Mouse (Mus musculus): ENCODE measurements at regions not wholly inside any gene's neighbourhood (a gene's known extent, or its start where the extent isn't known, plus 50 kb on each side); places are given as distances from the start of the nearest gene placed in this dataset.
A peak's percentile ranks its signal among the peaks of the same experiment; 100 is the strongest.

DNA sequence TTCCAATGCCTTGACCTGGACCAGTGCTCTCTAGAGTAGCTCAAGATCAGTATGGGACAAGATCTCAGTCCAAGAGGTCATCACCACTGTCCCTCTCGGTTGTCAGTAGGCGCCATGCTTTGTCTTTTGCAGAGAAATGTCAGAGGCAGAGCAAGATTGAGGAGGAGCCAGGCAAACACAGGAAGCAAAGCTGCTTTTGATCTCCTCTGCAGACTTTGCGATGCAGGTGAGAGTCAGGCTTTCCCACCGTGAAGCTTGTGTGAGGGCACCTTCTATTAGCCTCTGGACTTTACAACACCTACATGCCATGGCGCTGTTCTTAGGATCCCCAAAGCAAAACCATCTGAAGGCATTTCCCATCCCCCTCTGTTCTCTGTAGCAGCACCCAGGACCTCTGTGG, 68.0 kb upstream of the Ppm1b start:
- DNase-seq (ENCODE audit: low spot score in 2 of 2) = no peak

DNA sequence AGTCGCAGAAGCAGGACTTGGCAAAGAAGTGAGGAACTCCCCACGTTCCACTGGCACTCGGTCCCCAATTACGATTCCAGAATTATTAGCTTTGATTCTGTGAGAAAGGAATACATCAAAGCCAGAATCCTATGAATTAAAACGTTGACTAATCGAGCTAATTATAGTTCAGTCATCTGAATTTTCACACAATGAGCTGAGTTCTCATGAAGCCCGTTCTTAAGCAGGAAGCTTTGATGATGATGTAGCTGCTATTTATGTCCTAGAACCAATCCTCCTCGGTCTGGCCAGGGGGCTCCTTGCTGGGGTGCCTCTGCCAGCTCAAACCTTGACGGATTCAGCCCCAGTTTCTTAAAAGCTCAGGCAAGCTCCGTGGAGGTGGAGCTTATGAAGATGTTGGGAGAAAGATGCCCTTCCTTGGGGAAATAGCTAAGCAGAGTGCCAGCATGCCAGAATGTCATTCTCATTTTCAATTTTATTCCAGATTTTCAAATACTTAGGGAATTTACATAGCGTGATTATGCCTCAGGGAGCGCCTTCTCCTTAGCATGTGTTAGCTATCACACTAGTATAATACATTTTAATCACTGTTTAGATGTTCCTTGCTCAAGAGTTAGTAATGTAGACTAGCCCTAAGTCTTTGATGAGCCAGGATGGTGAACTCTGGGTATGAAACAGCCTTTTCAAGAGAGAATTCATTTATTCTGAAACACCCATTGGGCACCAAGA, 65.5 kb upstream of the Ppm1b start:
- DNase-seq (ENCODE audit: low spot score in 2 of 2) = no peak

DNA sequence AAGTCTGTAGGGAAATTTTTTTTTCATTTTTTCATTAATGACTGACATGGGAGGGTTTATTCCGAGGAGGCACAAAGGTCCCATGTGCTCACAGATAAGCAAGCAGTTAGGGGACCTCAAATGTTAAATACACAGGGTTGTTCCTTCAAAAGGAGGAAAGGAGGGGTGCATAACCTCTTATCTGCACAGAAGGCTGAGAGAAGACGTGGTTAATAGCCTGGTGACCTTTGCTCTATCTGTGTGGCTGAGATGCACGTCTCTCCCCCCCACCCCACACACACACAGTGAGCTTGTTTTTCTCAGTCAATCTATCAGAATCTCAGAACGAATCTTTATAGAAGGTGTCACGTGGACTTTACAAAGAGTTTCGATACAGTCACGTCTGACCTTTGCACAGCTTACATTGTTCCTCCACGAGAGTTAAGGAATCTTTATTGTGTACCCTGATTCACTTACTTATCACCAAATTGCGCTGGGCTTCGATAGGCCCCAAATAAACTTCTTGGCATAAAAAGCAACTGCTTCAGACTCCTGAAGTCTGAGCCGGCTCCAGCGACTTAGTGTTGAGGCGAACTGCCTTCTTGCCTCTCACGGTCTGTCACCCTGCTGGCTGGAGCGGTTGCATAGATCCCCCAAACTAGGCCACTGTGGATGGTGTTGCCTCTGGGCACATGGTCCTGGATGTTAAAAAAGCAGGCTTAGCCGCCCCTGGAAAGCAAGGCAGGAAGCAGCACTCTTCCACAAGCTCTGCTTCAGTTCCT, 63.1 kb upstream of the Ppm1b start:
- DNase-seq (ENCODE audit: low spot score in 2 of 2) = no peak

DNA sequence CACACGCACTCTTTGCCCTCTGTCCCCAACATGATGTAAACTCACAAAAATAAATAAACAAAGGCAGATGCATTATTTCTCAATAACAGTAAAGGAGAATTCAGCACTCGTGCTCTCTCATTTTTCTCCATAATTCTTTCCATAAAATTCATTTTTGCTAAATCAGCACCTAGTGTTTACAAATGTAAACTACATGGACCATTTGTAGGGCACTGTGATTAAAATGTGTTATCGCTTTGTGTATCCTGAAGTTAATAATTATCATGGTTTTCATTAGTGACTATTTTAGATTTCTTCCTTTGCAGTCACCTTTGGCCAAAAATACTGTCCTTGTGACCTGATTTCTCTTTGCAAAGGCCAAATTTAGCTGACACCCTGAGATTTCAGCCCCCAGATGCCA, 61.0 kb upstream of the Ppm1b start:
- DNase-seq (ENCODE audit: low spot score in 2 of 2) = no peak

DNA sequence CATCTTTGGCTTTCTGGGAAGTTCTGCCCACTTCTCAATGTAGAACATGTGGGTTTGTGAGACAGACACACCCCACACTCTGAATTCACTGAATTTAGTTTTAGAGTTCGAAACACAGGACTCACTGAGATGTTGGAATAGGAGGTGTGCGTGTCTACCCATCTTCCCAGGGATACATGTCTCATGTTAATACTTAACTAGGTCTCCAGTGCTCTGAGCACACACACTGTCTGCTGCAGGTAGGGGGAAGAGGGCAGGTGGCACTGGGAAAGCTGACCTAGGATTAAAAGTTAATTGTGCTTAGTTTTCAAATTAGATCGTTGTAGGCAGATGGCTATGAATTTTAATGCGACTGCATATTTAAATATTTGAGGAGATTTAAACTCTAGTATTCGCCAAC, 60.0 kb upstream of the Ppm1b start:
- DNase-seq (ENCODE audit: low spot score in 2 of 2) = no peak

DNA sequence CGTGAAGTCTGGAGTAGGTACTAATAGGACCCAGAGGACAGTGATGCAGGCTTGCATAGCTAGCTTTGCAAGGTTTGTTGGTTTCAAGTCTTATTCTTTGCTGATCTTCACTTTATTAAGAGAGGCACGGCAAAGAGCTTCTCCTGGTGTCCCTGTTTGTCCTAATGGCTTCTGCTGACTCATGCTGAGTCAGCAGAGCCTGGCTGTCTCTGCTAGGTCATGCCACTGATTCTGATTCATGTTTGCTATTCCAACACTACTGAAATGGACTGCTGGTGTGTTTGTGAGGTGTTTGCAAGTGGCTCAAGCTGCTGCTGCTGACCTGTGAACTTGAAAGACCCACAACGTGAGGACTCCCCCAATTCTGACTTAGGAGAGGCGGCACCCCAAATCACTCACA, 58.1 kb upstream of the Ppm1b start:
- DNase-seq (ENCODE audit: low spot score in 2 of 2) = no peak

DNA sequence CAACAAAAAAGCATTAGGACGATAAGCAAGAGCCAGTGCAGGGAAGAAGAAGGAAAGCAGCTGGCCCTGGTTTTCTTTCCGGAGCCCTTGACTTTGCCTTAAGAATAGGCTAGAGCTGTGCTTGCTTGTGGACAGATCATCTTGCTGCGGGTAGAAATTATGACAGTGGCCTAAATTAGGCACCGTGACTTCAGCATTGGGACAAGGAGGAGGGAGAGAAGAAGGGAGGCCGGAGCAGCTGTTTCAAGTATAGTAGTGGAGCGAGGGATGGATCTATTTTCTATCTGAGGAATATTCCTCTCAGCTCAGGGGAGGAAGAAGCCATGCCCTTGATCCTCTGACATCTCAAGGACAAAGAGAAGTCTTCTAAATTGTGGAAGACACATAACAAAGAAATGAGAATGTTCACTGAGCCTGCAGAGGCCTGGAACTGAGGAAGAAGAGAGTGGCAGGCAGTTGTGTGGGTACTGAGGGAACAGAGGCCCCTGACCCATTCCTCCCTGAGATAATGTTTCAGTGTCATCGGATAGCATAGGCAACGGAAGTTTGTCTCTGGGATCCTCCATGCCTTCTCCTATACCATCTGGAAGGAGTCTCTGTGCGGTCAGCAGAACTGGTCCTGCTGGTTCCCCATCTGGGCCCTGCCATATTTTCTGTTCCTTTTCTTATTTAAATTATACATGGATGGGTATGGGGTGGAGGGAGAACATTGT, 52.8 kb upstream of the Ppm1b start:
- DNase-seq (ENCODE audit: low spot score in 2 of 2) = peak in 1 of 2 experiments; percentile 4
